Mouse (Mus musculus) lung, embryonic 15.5 days (tissue): ENCODE data around the gene D17Wsu92e. TPM values are rescaled to one million over a fixed set of nuclear protein-coding genes. Genes with fewer than 3 reads are reported as not detected.

Experiments
- ATAC-seq: fragments of 200-750 bp; cut with Nextera tagmentation; 2 replicates; pipeline ENCODE4 v1.8.0; 2017; ENCODE audit warnings: moderate number of reproducible peaks, borderline replicate concordance; ENCODE audit not compliant: low FRiP score, low TSS enrichment; ENCODE audit errors: extremely low read depth
- H3K27ac ChIP-seq: fragments of 300-500 bp; sonication (generic); 2 replicates; pipeline ENCODE4 v1.5.1; 2015; ENCODE audit warnings: moderate library complexity, mild to moderate bottlenecking, inconsistent platforms
- H3K27me3 ChIP-seq: fragments of 300-500 bp; sonication (generic); 2 replicates; pipeline ENCODE4 v1.6.1; 2015; ENCODE audit warnings: inconsistent platforms
- H3K36me3 ChIP-seq: fragments of 300-500 bp; sonication (generic); 2 replicates; pipeline ENCODE4 v1.6.1; 2015; ENCODE audit warnings: inconsistent platforms
- H3K4me1 ChIP-seq: fragments of 300-500 bp; sonication (generic); 2 replicates; pipeline ENCODE4 v1.6.1; 2015; ENCODE audit warnings: inconsistent platforms
- H3K4me2 ChIP-seq: fragments of 300-500 bp; sonication (generic); 2 replicates; pipeline ENCODE4 v1.6.1; 2015; ENCODE audit warnings: inconsistent platforms, mild to moderate bottlenecking, moderate library complexity
- H3K4me3 ChIP-seq: fragments of 300-500 bp; sonication (generic); 2 replicates; pipeline ENCODE4 v1.5.1; 2015; ENCODE audit warnings: mild to moderate bottlenecking, inconsistent platforms
- H3K9ac ChIP-seq: fragments of 300-500 bp; sonication (generic); 2 replicates; pipeline ENCODE4 v1.6.1; 2015; ENCODE audit warnings: inconsistent platforms
- H3K9me3 ChIP-seq: fragments of 300-500 bp; sonication (generic); 2 replicates; pipeline ENCODE4 v1.6.1; 2016; ENCODE audit warnings: inconsistent platforms
- WGBS: fragments of 180-500 bp; shearing (Covaris S2); methylation state at CpG from one replicate; pipeline ENCODE4 v1.1.7; 2015; 5-methylcytosine and 5-hydroxymethylcytosine counted together
- polyA plus RNA-seq: library from polyadenylated mRNA; unstranded; fragments of >200 nt; fragmentation: Nextera tagmentation; extraction: Ambion mirVana; gene quantifications from 2 replicates; pipeline ENCODE4 v1.2.1, GENCODE M21; 2015

D17Wsu92e gene
- polyA plus RNA-seq, 1 experiment from 2014 or later = 16.8 TPM

- Histone ChIP-seq H3K9me3 (no peaks in the 10 kb centered on the region), H3K4me2 (peak overlapping the region; percentile 82), H3K9ac (peak overlapping the region; percentile 47), H3K4me1 (peaks cover 13% of the 10 kb centered on the region), H3K27ac (no peak overlapping the region), H3K36me3 (no peaks in the 10 kb centered on the region), H3K27me3 (peaks cover 8% of the 10 kb centered on the region; the same call in 1 of the 2 replicates), H3K4me3 (peak overlapping the region; percentile 35)
- WGBS = under 1% methylated on average over 32 of the region's 34 CpGs
- 0 out of 2 replicates have a peak, but pooled peaks have one; percentile 46 for ATAC-seq
Measured at GRCm38 (mm10) chr17:27702518-27702917, 117.9 kb downstream of the D17Wsu92e start.

- H3K4me1 ChIP-seq = peaks cover 11% of the 10 kb centered on the region
- H3K27ac ChIP-seq = no peak overlapping the region
- no peak for ATAC-seq
- no peak overlapping the region for H3K4me2 ChIP-seq
- peaks cover 4% of the 10 kb centered on the region; the same call in 1 of the 2 replicates for H3K27me3 ChIP-seq
- H3K9me3 ChIP-seq = no peaks in the 10 kb centered on the region
- no peak overlapping the region for H3K4me3 ChIP-seq
- H3K9ac ChIP-seq = no peak overlapping the region
- WGBS = 71% methylated on average over 6 of the region's 6 CpGs
- no peaks in the 10 kb centered on the region for H3K36me3 ChIP-seq
Measured at GRCm38 (mm10) chr17:27701856-27702255, 118.6 kb downstream of the D17Wsu92e start.

Other genes with a start within 250 kb of the D17Wsu92e start
- gene Nudt3, start 197.2 kb downstream of the D17Wsu92e start, polyA plus RNA-seq = 92.0 and 95.9 TPM in 2 replicates
- gene RPS10-NUDT3, start 185.4 kb downstream of the D17Wsu92e start, polyA plus RNA-seq = not detected in 2 replicates
- gene Rps10, start 184.0 kb downstream of the D17Wsu92e start, polyA plus RNA-seq = 868 and 923 TPM in 2 replicates
- 0.61 and 0.93 TPM in 2 replicates for gene Pacsin1, start 165.1 kb downstream of the D17Wsu92e start, polyA plus RNA-seq
- 1.7 and 2.2 TPM in 2 replicates for gene Spdef, start 91.7 kb downstream of the D17Wsu92e start, polyA plus RNA-seq
- 320 and 343 TPM in 2 replicates for gene Snrpc, start 17.5 kb upstream of the D17Wsu92e start, polyA plus RNA-seq
- gene Uhrf1bp1, start 35.8 kb upstream of the D17Wsu92e start, polyA plus RNA-seq = 3.5 and 4.8 TPM in 2 replicates
- gene Anks1, start 88.7 kb upstream of the D17Wsu92e start, polyA plus RNA-seq = 17.1 and 19.3 TPM in 2 replicates
- gene Taf11, start 89.2 kb upstream of the D17Wsu92e start, polyA plus RNA-seq = 68.6 and 73.5 TPM in 2 replicates